Mouse (Mus musculus): ENCODE measurements around the gene Arfrp1. TPM values are rescaled to one million over a fixed set of nuclear protein-coding genes. Genes with fewer than 3 reads are reported as not detected.

Arfrp1 gene
- polyA plus RNA-seq, 2 experiments: 14.8 to 21.1 TPM

- H3K4me1 ChIP-seq (replicated peaks; ENCODE audit: control insufficient read depth in 2 of 2, insufficient read depth in 2 of 2, low read length in 1 of 2): peaks cover 8 to 22% of the 10 kb centered on the region in 2 experiments
- no peaks in the 10 kb centered on the region for H3K9me3 ChIP-seq (ENCODE audit: control insufficient read depth, low read length)
- peak in 1 of 3 experiments; percentile 24 for DNase-seq (ENCODE audit: low read depth in 3 of 3, low spot score in 3 of 3)
- WGBS (ENCODE audit: insufficient replicate concordance): 0% methylated on average over 20 of the region's 20 CpGs
- TF ChIP-seq EP300 (IDR thresholded peaks at IDR 0.05; ENCODE audit: low read depth) (0 out of 2 replicates have a peak, but pooled peaks have one; percentile 9), CTCF (IDR thresholded peaks at IDR 0.05; ENCODE audit: low read depth) (no peak)
- H3K9ac ChIP-seq (replicated peaks): peak overlapping the region; percentile 92
- H3K27ac ChIP-seq: peak overlapping the region; percentile 80
- H3K36me3 ChIP-seq (replicated peaks; ENCODE audit: control insufficient read depth, insufficient read depth, low read depth): peaks cover 9% of the 10 kb centered on the region
- no peaks in the 10 kb centered on the region for H3K27me3 ChIP-seq (ENCODE audit: control insufficient read depth, insufficient read depth, low read length)
- H3K4me2 ChIP-seq (ENCODE audit: low read depth): peak overlapping the region; percentile 78
- peak overlapping the region; percentile 87 to 97 for H3K4me3 ChIP-seq (ENCODE audit: insufficient read depth in 1 of 2, low read depth in 2 of 2, low read length in 2 of 2)
- ATAC-seq (ENCODE audit: insufficient read depth): peak; percentile 69
Measured at GRCm38 (mm10) chr2:181365655-181366075, 461 bp upstream of the Arfrp1 start.

- ATAC-seq (ENCODE audit: insufficient read depth) (no peak), DNase-seq (ENCODE audit: low read depth in 3 of 3, low spot score in 3 of 3) (no peak)
- Histone ChIP-seq H3K4me2 (ENCODE audit: low read depth) (peak overlapping the region; percentile 78), H3K4me3 (ENCODE audit: insufficient read depth in 1 of 2, low read depth in 2 of 2, low read length in 2 of 2) (peak overlapping the region; percentile 87 to 97), H3K4me1 (replicated peaks; ENCODE audit: control insufficient read depth in 2 of 2, insufficient read depth in 2 of 2, low read length in 1 of 2) (peaks cover 8 to 22% of the 10 kb centered on the region in 2 experiments), H3K9me3 (ENCODE audit: control insufficient read depth, low read length) (no peaks in the 10 kb centered on the region), H3K27me3 (ENCODE audit: control insufficient read depth, insufficient read depth, low read length) (no peaks in the 10 kb centered on the region), H3K36me3 (replicated peaks; ENCODE audit: control insufficient read depth, insufficient read depth, low read depth) (peaks cover 7% of the 10 kb centered on the region), H3K27ac (no peak overlapping the region), H3K9ac (replicated peaks) (peak overlapping the region; percentile 92)
- TF ChIP-seq EP300 (IDR thresholded peaks at IDR 0.05; ENCODE audit: low read depth): no peak
- TF ChIP-seq CTCF (IDR thresholded peaks at IDR 0.05; ENCODE audit: low read depth): no peak
- WGBS (ENCODE audit: insufficient replicate concordance): 5% methylated on average over 14 of the region's 14 CpGs
Measured at GRCm38 (mm10) chr2:181364487-181364859, 731 bp downstream of the Arfrp1 start.

- no peak for ATAC-seq (ENCODE audit: insufficient read depth)
- Histone ChIP-seq H3K27ac (no peak overlapping the region), H3K4me3 (ENCODE audit: insufficient read depth in 1 of 2, low read depth in 2 of 2, low read length in 2 of 2) (peak overlapping the region; percentile 87 to 97)
Measured at GRCm38 (mm10) chr2:181363946-181364345, 1.3 kb downstream of the Arfrp1 start.

GRCm38 (mm10) chr2:181356780-181357179 lies 8.4 kb downstream of the Arfrp1 start:
- Histone ChIP-seq H3K4me2 (ENCODE audit: low read depth) (no peak overlapping the region), H3K9ac (replicated peaks) (no peak overlapping the region), H3K4me1 (replicated peaks; ENCODE audit: control insufficient read depth in 2 of 2, insufficient read depth in 2 of 2, low read length in 1 of 2) (no peaks in the 10 kb centered on the region), H3K36me3 (replicated peaks; ENCODE audit: control insufficient read depth, insufficient read depth, low read depth) (peaks cover 42% of the 10 kb centered on the region), H3K27me3 (ENCODE audit: control insufficient read depth, insufficient read depth, low read length) (no peaks in the 10 kb centered on the region), H3K27ac (no peak overlapping the region), H3K9me3 (ENCODE audit: control insufficient read depth, low read length) (no peaks in the 10 kb centered on the region), H3K4me3 (ENCODE audit: insufficient read depth in 1 of 2, low read depth in 2 of 2, low read length in 2 of 2) (no peak overlapping the region)
- WGBS (ENCODE audit: insufficient replicate concordance): 70% methylated on average over 3 of the region's 3 CpGs
- DNase-seq (ENCODE audit: low read depth in 3 of 3, low spot score in 3 of 3) (no peak), ATAC-seq (ENCODE audit: insufficient read depth) (no peak)
- no peak for TF ChIP-seq EP300 (IDR thresholded peaks at IDR 0.05; ENCODE audit: low read depth)
- TF ChIP-seq CTCF (IDR thresholded peaks at IDR 0.05; ENCODE audit: low read depth): no peak

More at GRCm38 (mm10) chr2:181363946-181364345, 1.3 kb downstream of the Arfrp1 start:
- TF ChIP-seq CTCF (IDR thresholded peaks at IDR 0.05; ENCODE audit: low read depth) (no peak), EP300 (IDR thresholded peaks at IDR 0.05; ENCODE audit: low read depth) (no peak)
- Histone ChIP-seq H3K4me1 (replicated peaks; ENCODE audit: control insufficient read depth in 2 of 2, insufficient read depth in 2 of 2, low read length in 1 of 2) (peaks cover 8 to 22% of the 10 kb centered on the region in 2 experiments), H3K9me3 (ENCODE audit: control insufficient read depth, low read length) (no peaks in the 10 kb centered on the region), H3K9ac (replicated peaks) (peak overlapping the region; percentile 92; the same call in 1 of the 2 replicates), H3K27me3 (ENCODE audit: control insufficient read depth, insufficient read depth, low read length) (no peaks in the 10 kb centered on the region), H3K4me2 (ENCODE audit: low read depth) (peak overlapping the region; percentile 78), H3K36me3 (replicated peaks; ENCODE audit: control insufficient read depth, insufficient read depth, low read depth) (peaks cover 10% of the 10 kb centered on the region)
- no peak for DNase-seq (ENCODE audit: low read depth in 3 of 3, low spot score in 3 of 3)
- WGBS (ENCODE audit: insufficient replicate concordance): 65% methylated on average over 3 of the region's 3 CpGs

- Histone ChIP-seq H3K27me3 (ENCODE audit: control insufficient read depth, insufficient read depth, low read length) (no peaks in the 10 kb centered on the region), H3K36me3 (replicated peaks; ENCODE audit: control insufficient read depth, insufficient read depth, low read depth) (peaks cover 28% of the 10 kb centered on the region), H3K4me2 (ENCODE audit: low read depth) (no peak overlapping the region), H3K4me1 (replicated peaks; ENCODE audit: control insufficient read depth in 2 of 2, insufficient read depth in 2 of 2, low read length in 1 of 2) (no peaks in the 10 kb centered on the region), H3K9ac (replicated peaks) (no peak overlapping the region), H3K9me3 (ENCODE audit: control insufficient read depth, low read length) (no peaks in the 10 kb centered on the region), H3K4me3 (ENCODE audit: insufficient read depth in 1 of 2, low read depth in 2 of 2, low read length in 2 of 2) (no peak overlapping the region), H3K27ac (no peak overlapping the region)
- TF ChIP-seq EP300 (IDR thresholded peaks at IDR 0.05; ENCODE audit: low read depth) (no peak), CTCF (IDR thresholded peaks at IDR 0.05; ENCODE audit: low read depth) (no peak)
- WGBS (ENCODE audit: insufficient replicate concordance): 85% methylated on average over 6 of the region's 6 CpGs
- DNase-seq (ENCODE audit: low read depth in 3 of 3, low spot score in 3 of 3): no peak
- no peak for ATAC-seq (ENCODE audit: insufficient read depth)
Measured at GRCm38 (mm10) chr2:181342766-181343165, 22.4 kb downstream of the Arfrp1 start.
